Mouse (Mus musculus) T-helper 1 cell (primary cell): Measurements from ENCODE around the gene Dthd1.

Experiments
- in situ Hi-C: fragments of 300-600 bp; cut with MboI, MseI; formaldehyde crosslinking; loops from one replicate; pipeline ENCODE4 v1.15.1; 2025; ENCODE audit warnings: high pct_unique_total_duplicates

The Dthd1 gene

GRCm38 (mm10) chr5:62858282-62858681 is 44.7 kb downstream of the Dthd1 start:
- in situ Hi-C loops = loop anchor here (5.0 kb wide), 1 partner anchor 41 kb away; no protein-coding TSS in a partner anchor

GRCm38 (mm10) chr5:62864348-62864747 is 50.7 kb downstream of the Dthd1 start:
- in situ Hi-C loops = no loop called here

DNA sequence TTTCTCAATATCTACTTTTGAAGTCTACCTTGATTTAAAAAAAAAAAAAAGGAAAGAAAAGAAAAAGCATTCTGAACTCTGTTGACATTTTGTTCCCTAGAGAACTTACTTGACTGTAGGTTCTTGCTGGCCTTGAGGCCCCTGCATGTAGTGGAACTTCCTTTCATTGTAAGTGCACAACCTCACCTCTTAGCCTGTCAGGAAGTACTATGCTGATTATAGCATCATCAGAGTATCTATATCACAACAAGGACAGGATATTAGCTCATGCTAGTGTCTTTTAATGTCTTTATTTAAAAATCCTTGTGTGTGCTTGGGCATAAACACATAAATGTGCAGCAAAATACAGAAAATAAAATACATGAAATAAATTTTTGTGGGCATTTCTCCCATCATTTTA is 53.4 kb downstream of the Dthd1 start:
- in situ Hi-C loops = no loop called here

- in situ Hi-C loops = no loop called here
Measured at GRCm38 (mm10) chr5:62879530-62879929, 65.9 kb downstream of the Dthd1 start.

DNA sequence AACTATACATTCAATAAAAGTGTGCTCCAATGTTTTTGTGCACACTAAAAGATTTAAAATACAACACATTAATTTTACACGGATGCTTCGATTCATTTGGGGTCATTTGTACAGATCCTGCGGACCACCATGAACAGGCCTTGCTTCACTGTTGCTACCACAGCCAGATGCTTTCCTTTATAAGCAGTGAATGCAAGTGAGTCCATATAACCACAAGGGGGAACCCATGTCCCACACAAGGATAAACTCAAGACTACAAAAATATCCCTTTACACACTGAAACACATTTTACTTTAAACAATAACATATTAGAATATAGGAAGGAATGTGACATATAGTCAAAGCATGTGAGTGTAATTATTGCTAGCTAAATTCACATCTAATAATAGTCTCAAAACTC is 81.7 kb downstream of the Dthd1 start:
- in situ Hi-C loops = loop anchor here (10.0 kb wide), 1 partner anchor 989 kb away; no protein-coding TSS in a partner anchor

DNA sequence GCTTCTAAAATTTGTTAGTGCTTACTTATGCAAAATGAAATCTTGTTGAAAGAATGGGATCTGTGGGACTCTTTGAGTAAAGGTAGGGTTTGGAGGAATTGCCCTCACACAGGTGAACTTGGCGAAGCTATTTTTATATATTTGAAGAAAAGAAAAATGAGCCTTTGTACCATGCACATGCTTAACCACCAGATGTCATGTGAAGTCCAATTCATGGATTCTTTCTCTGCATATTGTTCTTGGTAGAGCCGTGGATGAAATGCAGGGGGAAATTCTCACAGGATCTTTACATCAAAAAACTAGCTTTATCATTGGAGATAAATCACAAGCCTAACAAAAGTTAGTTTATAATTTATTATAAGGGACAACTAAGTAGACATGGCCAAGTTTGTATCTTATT is 93.3 kb downstream of the Dthd1 start:
- in situ Hi-C loops = loop anchor here (25.0 kb wide), 1 partner anchor 1230 kb away; no protein-coding TSS in a partner anchor

DNA sequence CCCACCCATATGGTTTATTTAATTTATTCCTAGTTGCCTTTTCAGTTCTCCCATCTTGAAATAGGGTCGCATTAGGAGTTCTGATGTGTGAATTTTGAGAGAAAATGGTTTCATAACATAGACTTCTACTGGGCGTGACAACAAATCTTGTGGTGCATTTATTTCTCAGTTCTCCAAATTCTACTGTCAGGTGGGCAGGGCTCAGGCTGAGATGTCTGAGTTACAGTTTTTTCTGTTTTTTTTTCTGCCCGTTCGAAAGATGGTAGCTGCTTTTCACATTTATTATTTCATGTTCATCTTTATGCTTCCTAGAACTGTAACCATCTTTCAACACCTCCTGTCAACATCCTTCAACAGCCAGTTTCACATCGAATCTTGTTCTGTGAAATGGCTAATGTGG is 95.5 kb downstream of the Dthd1 start:
- in situ Hi-C loops = loop anchor here (25.0 kb wide), 1 partner anchor 1228 kb away; no protein-coding TSS in a partner anchor

- in situ Hi-C loops = loop anchor here (25.0 kb wide), 2 partner anchors 838 to 1213 kb away; no protein-coding TSS in a partner anchor
Measured at GRCm38 (mm10) chr5:62924616-62925015, 111.0 kb downstream of the Dthd1 start.
